In the genomic region with DNA sequence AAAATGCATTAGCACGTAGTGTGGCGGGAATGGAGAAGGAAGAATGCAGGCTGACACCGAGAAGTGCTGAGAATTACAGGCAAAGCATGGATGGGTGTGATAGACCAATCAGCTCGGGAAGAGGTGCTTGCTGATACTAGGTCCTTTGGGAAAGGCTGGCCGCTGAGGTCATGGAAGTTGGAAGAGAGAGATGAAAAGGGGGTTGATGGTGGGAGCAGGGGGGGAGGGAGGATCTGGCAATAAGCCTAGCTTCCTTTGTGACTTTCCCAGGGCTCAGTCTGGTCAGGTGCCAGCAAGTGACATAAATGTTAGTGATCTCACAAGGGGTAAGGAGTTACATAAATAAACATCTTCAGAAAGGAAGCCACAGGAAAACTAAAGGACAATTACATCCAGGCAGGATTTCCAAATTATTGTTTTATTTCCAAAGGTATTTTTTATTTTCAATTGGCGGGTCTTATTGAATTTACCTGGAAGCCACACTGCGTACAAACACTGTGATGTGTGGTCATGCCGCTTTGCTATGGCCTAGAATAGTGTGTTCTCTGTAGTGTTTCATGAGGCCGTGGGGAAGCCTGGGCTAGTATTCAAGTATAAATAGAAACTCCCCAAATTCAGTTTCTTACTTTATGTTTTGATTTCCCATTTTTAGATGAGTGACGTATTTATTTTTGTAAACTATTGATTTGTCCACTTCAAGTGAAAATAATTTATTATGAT, we compare ENCODE assay signal across 8 mouse cellular contexts. TPM values are rescaled to one million over a fixed set of nuclear protein-coding genes. Genes with fewer than 3 reads are reported as not detected.
DNase-seq lines count a peak whose midpoint lies in the region; ATAC-seq and TF ChIP-seq lines count a peak whose summit lies in the region.

No protein-coding gene starts in this region.

- TF ChIP-seq CTCF in cerebellum, adult 2 months (IDR thresholded peaks at IDR 0.05; ENCODE audit: borderline replicate concordance, insufficient read depth, low read depth, low read length): no peak
- TF ChIP-seq CTCF in thymus, adult 2 months (IDR thresholded peaks at IDR 0.05; ENCODE audit: borderline replicate concordance, control insufficient read depth, extremely low read depth, insufficient read depth, low read length, poor library complexity): no peak

- H3K4me3 ChIP-seq in heart, embryonic 15.5 days: no peak overlapping the region
- H3K4me3 ChIP-seq in lung, embryonic 16.5 days (ENCODE audit: low read length): no peak overlapping the region
- no peak overlapping the region for H3K4me3 ChIP-seq in cerebellum, adult 2 months (replicated peaks; ENCODE audit: insufficient read depth, low read depth, low read length)
- H3K4me3 ChIP-seq in thymus, adult 2 months (ENCODE audit: control insufficient read depth, insufficient read depth, low read length): no peak overlapping the region

- peak; percentile 21 to 40 for DNase-seq in cerebellum, postnatal 10 days
- no peak for DNase-seq in cerebellum, adult 8-10 months
- peak; percentile 15 for DNase-seq in brain, adult 2 months (ENCODE audit: low read depth, low spot score)
- no peak for DNase-seq in frontal cortex, postnatal 14 days (ENCODE audit: low spot score in 2 of 2)
- DNase-seq in cerebellum, adult 2 months: no peak
- no peak for DNase-seq in thymus, adult 2 months

- ATAC-seq in heart, embryonic 15.5 days (replicated peaks; ENCODE audit: insufficient number of reproducible peaks, insufficient read depth, low FRiP score, low read depth): peak; percentile 94
- ATAC-seq in lung, embryonic 16.5 days (ENCODE audit: low read depth): peak; percentile 82

- WGBS in heart, embryonic 15.5 days: 34% methylated on average over 10 of the region's 10 CpGs
- WGBS in lung, embryonic 16.5 days: 43% methylated on average over 10 of the region's 10 CpGs
- 52% methylated on average over 10 of the region's 10 CpGs for WGBS in cerebellum, adult 2 months
- WGBS in thymus, adult 2 months: 84% methylated on average over 10 of the region's 10 CpGs

- H3K9ac ChIP-seq in heart, embryonic 15.5 days: no peak overlapping the region
- no peak overlapping the region for H3K9ac ChIP-seq in lung, embryonic 16.5 days (ENCODE audit: low read length)

- peaks cover 11% of the 10 kb centered on the region; the same call in 1 of the 2 replicates for H3K36me3 ChIP-seq in heart, embryonic 15.5 days
- peaks cover 3% of the 10 kb centered on the region; the same call in 1 of the 2 replicates for H3K36me3 ChIP-seq in lung, embryonic 16.5 days (ENCODE audit: control insufficient read depth, insufficient read depth, low read length)
- no peaks in the 10 kb centered on the region for H3K36me3 ChIP-seq in thymus, adult 2 months (ENCODE audit: control insufficient read depth, insufficient read depth, low read length)

- H3K9me3 ChIP-seq in heart, embryonic 15.5 days (replicated peaks): no peaks in the 10 kb centered on the region
- no peaks in the 10 kb centered on the region for H3K9me3 ChIP-seq in lung, embryonic 16.5 days (ENCODE audit: control insufficient read depth, low read length)

- peak overlapping the region; percentile 20 for H3K4me2 ChIP-seq in heart, embryonic 15.5 days
- H3K4me2 ChIP-seq in lung, embryonic 16.5 days (ENCODE audit: low read depth, low read length): no peak overlapping the region

- TF ChIP-seq POLR2A in cerebellum, adult 2 months (IDR thresholded peaks at IDR 0.05; ENCODE audit: borderline replicate concordance, insufficient read depth, low read length): no peak
- no peak for TF ChIP-seq POLR2A in thymus, adult 2 months (IDR thresholded peaks at IDR 0.05; ENCODE audit: control insufficient read depth, extremely low read depth, insufficient read depth, low read length, poor library complexity)

- peak overlapping the region; percentile 75 for H3K27ac ChIP-seq in heart, embryonic 15.5 days
- no peak overlapping the region; the same call in 1 of the 2 replicates for H3K27ac ChIP-seq in lung, embryonic 16.5 days (ENCODE audit: low read length)
- H3K27ac ChIP-seq in cerebellum, adult 2 months (ENCODE audit: insufficient read depth, low read length): no peak overlapping the region
- H3K27ac ChIP-seq in thymus, adult 2 months (ENCODE audit: control insufficient read depth, insufficient read depth, low read length): no peak overlapping the region

- peaks cover 12% of the 10 kb centered on the region for H3K4me1 ChIP-seq in heart, embryonic 15.5 days (replicated peaks)
- peaks cover 8% of the 10 kb centered on the region; the same call in 1 of the 2 replicates for H3K4me1 ChIP-seq in lung, embryonic 16.5 days (replicated peaks; ENCODE audit: control insufficient read depth, insufficient read depth, low read length)
- H3K4me1 ChIP-seq in cerebellum, adult 2 months (ENCODE audit: control insufficient read depth, insufficient read depth, low read length): no peaks in the 10 kb centered on the region
- no peaks in the 10 kb centered on the region for H3K4me1 ChIP-seq in thymus, adult 2 months (replicated peaks; ENCODE audit: control insufficient read depth, insufficient read depth, low read length)

- H3K27me3 ChIP-seq in heart, embryonic 15.5 days: no peaks in the 10 kb centered on the region
- no peaks in the 10 kb centered on the region for H3K27me3 ChIP-seq in lung, embryonic 16.5 days (ENCODE audit: control insufficient read depth, insufficient read depth, low read depth, low read length)
- no peaks in the 10 kb centered on the region; the same call in 1 of the 2 replicates for H3K27me3 ChIP-seq in cerebellum, adult 2 months (ENCODE audit: control insufficient read depth, insufficient read depth, low read length)
- no peaks in the 10 kb centered on the region for H3K27me3 ChIP-seq in thymus, adult 2 months (ENCODE audit: control insufficient read depth, insufficient read depth, low read length)

RNA-seq across cellular contexts. Expression of a gene that starts 38.7 kb away (rescaled TPM):
- polyA plus RNA-seq in heart, embryonic 15.5 days (2015; fragmentation: Nextera tagmentation; extraction: Ambion mirVana): 0.18 and 0.20 TPM in 2 replicates
- polyA plus RNA-seq in lung, embryonic 16.5 days (2015; fragmentation: Nextera tagmentation; extraction: Ambion mirVana): 0.08 and 0.25 TPM in 2 replicates
- 32.1 and 34.5 TPM in 2 replicates for polyA plus RNA-seq in cerebellum, adult 2 months (2012; rRNA removed)
- 0.04 TPM in 1 of 2 replicates, not detected in the other for polyA plus RNA-seq in thymus, adult 2 months (2012; rRNA removed)

Comparison
In these comparisons a context has a peak if more than half of its experiments do, and no peak if none do; other contexts are left out.
1. DNase-seq: peak in cerebellum, postnatal 10 days (2 of 2) and brain, adult 2 months (single experiment); none in cerebellum, adult 8-10 months (single experiment), frontal cortex, postnatal 14 days (0 of 2), cerebellum, adult 2 months (0 of 2) and thymus, adult 2 months (single experiment).
2. RNA of a gene that starts 38.7 kb away (polyA plus RNA-seq): 32.1 to 34.5 TPM in cerebellum, adult 2 months; 0.18 to 0.20 TPM in heart, embryonic 15.5 days, 0.08 to 0.25 TPM in lung, embryonic 16.5 days and 0.04 TPM in thymus, adult 2 months; every median in the first group is over 10 times any median in the second.